Mouse (Mus musculus) layer of hippocampus, postnatal 25 days (tissue): ENCODE data around the gene Guca2a. TPM values are rescaled to one million over a fixed set of nuclear protein-coding genes. Genes with fewer than 3 reads are reported as not detected.
"Not testable (repeated sequence)": the region's sequence is repeated elsewhere in the genome, so short reads cannot be mapped to it uniquely, and the experiment has no call there.

Experiments
- DNase-seq, 2 experiments: peaks; one replicate each; pipeline ENCODE4 v3.0.0; 2022; ENCODE audit warnings: mixed read lengths in 2 of 2, low spot score in 1 of 2; ENCODE audit errors: extremely low spot score in 1 of 2
- total RNA-seq, 2 experiments: library from RNA; stranded (reverse); gene quantifications; 2 replicates each; pipeline ENCODE4 v1.2.3; 2021

Gene Guca2a
- not detected for total RNA-seq

DNA sequence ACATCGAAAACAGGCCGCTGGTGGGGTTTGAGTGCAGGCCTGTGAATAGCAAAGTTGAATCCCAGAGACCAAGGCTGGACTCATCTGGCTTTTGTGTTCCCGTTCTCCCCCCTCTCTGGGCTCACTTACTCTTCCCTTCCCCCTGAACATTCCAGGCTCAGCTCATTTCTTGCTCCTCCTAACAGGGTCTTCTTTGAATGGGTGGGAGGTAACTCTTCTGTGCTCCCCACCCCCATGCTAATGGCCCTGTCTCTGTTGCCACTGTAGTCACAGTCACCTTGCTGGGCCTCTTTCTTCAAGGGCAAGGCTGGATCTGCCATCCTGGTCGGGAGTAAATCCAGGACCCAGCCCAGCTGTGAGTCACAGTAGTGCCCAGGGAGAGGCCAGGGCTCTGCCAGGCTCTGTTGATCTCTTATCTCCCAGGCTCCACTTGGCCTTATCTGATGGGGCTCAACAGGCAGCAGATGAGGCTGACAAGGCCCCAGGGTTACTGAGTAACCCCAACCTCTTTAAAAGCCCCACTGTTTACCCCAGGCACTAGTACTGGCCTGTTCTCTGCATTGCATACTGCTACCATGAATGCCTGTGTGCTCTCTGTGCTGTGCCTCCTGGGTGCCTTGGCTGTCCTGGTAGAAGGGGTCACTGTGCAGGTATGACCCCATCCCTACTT lies at the start of gene Guca2a:
Guca2a (plus strand) TSS at position 529 of the 670 bp plus-strand sequence.
- no peak for DNase-seq

DNA sequence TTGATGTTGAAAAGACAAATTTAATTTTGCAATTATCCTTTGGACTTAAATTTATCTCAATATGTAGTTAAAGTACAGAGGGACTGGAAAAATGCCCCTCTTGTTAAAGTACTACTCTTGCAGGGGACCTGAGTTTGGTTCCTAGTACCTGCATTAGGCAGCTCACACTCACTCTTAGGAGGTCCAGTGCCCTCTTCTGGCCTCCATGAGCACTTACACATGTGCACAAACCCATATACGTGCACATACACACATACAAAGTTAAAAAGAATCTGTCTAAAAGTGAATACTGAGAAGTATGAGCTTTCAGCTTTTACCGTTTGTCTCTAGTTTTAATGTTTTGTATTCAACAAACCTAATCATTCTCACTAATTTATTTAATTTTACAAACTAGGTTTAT lies 49.5 kb upstream of the Guca2a start:
- no peak for DNase-seq

DNA sequence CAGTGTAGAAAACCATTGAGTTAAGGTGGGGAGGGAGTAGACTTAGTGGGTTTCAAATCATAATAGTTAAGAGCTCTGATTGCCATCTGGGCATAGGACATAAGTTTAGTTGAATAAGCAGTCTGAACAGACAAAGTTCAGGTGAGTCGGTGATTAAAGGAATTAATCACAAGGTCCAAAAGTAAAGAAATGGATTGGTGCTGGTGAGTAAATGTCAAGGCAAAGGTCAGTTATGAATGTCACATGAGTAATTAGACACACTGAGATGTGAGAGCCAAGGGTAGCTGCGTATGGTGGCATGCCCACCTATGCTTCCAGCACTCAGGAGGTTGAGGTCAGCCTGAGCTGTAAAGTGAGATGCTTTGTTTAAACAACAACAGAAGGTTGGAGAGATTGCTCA lies 48.1 kb upstream of the Guca2a start:
- no peak for DNase-seq

DNA sequence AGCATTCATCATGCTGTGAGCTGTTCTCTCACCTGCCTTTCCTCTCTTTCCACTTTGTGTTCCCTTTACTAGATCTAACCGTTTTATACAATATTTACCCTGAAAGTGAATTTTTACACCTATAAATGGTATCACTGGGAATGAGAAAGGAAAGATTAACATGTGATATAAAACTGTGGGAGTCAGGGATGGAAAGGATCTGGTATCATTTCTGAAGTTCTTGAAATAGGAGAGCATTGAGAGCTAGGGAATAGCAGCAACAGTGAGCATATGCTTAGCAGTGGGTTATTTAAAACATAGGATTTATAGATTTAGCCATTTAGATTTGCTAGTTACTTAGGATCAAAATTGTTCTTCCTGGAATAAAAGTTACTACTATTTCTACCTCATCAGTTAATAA lies 47.5 kb upstream of the Guca2a start:
- no peak for DNase-seq

DNA sequence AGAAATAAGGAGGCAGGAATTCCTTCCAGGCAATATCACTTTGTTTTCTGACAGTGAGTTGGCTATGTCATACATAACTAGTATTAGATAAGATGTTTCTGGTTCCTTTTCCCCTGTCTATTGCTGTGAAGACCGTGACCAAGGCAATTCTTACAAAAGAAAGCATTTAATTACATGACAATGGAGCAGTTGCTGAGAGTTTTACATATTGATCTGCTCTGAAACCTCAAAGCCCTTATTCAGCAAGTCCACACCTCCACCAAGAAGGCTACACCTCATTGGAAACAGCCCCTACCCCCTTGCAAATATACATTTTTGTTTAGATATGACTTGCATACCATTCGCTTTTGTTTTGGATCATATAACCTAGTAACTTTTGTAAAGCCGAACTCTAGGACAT lies 45.0 kb upstream of the Guca2a start:
- DNase-seq, result no peak

DNA sequence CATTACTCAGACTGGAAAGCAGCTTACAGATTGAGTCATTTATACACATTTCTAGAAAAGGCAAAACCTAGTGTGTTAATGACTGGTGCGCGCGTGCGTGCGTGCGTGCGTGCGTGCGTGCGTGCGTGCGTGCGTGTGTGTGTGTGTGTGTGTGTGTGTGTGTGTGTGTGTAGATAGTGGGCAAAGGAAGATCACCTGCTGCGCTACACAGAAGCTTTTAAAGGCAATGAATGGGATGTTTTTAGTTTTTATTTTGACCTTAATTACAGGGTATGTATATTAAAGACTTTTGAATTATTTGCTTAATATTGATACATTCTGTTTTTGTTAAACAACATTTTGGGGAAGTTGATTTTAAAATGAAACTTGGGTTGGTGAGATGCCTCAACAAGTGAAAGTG lies 43.2 kb upstream of the Guca2a start:
- no peak for DNase-seq

DNA sequence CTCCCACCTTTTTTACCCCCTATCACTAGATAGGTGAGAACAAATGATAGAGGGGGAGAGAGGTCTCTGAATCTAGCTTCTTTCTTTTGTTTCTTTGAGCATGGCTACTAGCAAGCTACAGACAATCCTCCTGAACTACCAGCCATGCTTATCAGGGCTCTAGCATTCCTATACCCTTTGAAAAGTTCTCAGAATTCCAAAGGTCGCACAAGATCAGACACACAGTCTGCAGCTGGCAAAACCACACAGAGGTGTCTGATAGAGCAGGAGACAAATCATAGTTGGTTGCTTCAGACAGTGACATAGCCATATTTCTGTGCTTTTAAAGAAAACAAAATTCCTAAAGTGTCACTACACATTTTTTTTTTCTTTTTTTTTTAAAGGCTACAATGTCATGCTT lies 37.9 kb upstream of the Guca2a start:
- no peak for DNase-seq

DNA sequence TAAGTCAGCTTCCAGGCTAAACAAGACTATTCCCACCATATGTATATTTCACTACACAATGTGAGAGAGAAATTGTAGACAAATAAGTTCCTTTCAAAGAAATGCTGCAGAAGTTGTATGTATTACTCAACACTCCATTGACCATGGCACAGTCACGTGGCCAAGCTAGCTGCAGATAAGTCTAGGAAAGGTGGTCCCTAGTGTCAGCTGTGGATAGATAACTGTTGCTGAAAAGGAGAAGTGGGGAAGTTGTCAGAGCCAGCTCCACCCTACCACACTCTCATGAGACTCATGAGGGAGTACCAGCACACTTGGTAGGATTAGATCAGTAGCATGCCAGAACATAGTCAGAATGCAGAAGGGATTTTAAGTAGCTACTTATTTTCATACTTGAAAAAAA lies 28.0 kb upstream of the Guca2a start:
- no peak for DNase-seq

DNA sequence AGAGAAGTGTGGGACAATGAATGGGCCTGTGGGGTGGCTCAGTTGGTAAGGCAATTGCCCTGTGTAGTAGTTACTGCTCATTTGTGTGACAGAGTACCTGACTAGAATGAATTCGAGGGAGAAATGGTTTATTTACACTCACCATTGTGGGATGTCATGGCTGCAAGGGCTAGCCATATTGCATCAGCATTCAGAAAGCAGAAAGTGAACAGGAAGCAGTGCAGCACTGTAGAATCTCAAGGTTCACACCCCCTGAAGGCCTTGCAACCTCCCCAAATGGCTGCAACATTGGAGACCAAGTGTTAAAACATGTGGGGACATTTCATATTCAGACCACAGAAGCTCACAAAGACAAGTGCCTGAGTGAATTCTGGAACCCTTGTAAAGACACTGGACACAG lies 23.4 kb upstream of the Guca2a start:
- no peak for DNase-seq

DNA sequence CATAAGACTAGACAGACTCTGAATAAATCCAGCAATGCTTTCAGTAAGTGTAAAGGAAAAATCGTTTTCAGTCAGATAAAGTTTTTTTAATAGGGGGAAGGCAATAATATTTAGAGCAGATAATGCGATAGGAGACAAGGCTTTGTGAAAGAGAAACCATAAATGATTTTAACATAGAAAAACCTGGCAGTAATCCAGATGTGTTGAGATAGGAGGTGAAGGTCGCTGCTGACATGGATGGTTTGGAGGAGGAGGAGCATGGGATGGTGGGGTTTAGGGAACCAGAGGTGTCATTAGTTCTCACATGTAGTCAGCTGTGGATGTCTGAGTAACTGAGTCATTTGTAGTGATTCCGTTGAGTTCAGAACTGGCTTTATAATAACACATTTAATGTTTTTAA lies 22.8 kb upstream of the Guca2a start:
- DNase-seq, result no peak

DNA sequence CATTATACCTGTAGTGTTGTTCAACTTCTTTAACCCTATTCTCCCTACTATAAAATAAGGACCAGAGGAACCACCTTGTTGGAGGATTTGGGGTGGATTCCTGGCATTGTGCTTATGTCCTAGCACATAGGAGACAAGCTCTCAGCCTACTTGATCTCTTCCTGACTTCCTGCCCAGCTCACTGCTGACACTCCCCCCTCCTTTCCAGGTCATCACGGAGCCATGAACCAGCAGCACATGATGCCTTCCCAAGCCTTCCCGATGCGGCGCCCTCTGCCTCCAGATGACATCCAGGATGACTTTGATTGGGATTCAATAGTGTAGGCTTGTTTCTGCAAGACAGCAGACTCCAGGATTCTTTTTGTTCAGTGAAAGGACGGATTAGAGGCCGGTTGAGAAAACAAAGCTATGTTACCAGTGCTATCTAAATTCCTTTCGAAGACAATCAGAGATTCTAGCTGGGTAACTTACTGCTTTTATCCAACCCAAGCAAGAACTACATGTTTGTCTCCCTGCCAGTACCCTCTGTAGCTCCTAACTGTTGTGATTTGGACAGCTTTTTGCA lies 11.3 kb upstream of the Guca2a start:
- DNase-seq, result no peak

DNA sequence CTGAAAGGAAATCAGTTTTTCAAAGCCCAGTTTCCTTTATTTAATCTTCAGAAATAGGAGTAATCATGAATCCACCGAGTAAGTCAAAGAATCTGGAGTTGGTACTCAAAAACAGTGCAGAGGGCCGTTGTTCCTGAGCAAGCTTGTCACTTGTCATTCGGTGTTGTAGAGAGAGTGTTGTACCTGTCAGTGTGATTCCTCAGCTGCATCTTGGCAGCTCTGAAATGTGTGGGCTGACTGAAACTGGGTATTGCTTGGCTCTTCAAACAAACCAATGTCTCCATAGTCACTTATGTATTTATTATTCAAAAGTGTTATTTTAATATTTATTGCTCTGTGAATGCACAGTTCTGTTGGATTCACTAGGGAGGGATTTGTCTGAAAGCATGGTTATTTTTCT lies 10.6 kb upstream of the Guca2a start:
- DNase-seq, result no peak

DNA sequence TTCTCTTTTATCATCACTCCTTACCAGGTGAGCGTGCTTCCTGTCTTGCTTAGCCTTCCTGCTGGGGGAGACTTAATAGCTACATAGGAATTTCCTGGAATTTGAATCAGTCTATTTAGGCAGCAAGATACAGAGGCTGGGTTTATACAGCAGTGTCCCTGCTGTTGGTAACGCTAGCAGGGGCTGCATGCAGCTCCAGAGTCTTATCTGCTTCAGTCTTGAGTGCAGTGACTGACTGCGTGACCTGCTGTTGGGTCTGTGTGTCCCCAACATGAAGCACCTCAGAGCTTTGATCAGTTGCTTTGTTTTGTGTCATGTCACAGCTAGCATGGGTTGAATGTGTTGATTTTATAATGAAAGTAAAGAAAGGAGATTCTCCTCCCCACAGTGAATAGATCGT lies 10.2 kb upstream of the Guca2a start:
- no peak for DNase-seq

DNA sequence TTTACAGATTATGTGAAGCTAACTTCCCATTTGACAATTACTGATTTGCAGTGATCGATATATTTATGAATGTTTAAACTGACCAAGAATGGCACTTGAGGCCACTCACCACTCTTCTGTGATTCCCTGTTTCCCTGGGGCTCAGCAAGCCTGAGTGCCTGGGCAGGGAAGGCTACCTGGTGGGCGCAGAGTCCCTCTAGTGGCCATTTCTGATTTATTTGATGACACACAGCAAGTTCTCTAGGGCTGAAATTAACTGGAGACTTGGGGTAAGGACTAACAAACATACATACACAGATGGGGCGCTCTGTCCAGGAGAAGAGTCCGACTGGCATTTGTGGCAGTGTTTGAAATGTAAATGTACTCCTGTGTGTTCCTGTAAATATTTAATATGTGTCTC lies 9.1 kb upstream of the Guca2a start:
- not testable (repeated sequence) for DNase-seq

DNA sequence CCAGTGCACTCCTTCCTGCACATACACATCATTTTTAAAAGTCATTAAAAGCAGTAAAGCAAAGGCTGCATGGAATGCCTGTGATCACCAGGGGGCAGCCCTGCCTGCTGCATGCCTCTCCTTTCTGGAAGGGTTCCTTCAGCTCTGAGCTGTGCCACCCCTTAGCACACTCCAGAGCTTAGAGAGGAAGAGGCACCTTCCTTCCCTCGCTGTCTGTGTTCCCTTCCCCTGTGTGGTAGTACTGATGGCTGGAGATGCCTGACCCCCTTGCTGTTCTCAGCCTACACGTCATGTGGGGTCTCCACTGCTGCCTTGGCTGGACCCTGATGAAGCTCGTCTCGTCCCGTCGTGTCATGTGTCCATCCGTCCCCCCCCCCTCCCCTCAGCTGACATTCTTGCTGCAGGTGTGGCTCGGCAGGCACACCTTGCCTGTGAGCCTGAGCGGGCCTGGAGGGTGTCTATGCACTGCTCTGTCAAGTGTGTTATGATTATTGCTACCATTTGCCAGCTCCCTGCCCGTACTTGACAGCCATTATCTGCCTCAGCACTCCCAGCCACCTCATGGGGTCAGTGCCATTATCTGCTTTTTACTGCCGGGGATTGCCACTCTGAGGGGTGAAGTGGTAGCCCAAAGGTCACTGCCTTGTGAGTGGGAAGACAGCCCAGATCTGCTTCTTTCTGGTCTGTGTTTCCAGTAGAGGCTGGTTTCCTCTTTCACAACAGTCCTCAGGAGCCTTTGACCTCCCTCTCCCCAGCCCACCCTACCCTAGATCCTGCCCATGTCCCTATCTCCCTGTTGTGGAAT lies 6.2 kb upstream of the Guca2a start:
- DNase-seq, result peak in 1 of 2 experiments; percentile 47

DNA sequence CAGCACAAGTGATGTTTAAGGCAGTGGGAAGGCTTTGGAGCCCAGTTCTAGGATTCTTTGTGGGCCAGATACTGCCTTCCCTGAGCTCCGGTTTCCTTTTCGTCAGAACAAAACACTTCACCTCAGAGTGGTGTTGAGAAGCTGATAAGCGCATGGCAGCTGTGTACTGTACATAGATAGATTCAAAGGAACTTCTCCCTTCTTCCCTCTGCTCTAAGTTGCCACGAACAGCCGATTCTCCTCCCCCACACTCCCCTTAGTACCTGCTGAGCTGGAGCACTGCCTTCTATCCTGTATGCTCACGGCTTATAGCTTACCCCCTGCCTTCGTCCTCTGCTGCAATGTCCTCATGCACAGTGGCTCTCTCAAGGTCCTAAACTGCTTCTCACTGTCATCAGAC lies 4.8 kb upstream of the Guca2a start:
- DNase-seq, result no peak

DNA sequence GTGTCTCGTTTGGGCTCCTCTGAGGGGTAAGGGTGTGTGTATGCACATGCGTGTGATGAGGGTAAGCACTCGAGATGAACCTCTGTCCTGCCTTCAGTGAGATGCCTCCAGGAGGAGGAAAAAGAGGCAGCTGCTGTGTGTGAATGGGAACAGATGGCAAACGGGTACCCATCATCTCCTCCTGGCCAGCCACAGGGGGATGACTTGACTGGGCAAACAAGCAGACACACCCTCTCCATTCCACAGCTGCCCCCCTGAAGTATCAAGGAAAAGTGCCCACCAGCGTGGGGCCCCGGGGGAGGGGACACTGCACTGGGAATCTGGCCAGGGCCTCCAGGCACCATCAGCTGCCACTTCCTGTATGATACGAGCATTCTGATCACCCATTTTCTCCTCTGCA lies 4.2 kb upstream of the Guca2a start:
- DNase-seq, result no peak

DNA sequence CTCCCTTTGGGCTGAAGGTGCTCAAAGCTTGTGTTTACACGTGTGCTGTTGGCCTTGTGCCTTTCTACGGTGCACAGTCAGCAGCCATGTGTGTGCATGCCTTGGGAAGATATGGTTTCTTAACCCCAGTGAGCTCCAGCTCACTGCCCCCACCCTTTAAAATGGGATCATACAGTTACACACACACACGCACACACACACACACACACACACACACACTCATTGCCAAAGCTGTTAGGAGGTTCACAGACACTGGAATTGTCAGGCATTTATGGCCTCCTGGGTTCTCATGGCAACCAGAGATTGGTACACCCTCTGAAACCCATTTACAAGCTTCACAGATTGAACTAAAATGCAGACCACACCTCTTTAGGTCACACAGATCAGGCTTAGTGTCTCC lies 3.6 kb upstream of the Guca2a start:
- DNase-seq, result no peak

DNA sequence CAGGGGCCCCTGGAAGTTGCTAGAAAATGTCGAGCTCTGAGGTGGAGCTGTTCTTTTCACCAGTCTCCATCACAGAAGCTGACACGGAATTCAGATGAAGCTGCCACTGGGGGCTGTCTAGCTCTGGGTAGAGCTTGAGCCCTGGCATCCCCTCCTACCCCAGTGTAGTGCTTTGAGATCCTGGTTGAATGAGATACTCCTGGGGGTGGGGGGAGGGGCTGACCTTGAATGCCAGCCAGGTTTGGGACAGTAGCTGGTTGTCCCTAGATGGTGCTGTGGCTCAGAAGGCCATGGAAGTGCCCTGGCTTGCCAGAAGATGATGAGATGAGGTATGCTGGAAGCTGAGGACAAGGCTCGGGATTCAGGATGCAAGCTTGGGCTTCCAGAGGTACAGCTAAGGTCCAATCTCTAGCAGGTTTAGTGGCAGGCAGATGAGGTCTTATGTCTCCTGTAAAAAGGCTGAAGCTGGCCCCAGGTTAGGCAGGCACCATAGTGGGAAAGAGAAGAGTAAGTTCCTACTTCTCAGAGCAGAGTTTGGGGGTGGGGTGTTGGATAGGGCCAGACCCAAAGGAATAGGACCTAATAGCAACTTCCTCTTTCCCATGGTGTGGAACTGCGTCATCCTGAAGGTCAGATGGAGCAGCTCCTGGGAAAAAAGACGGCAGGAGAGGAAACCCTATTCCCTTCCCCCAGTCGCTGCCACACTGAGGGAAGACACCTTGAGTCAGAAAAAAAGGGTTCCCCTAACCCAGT lies 2.4 kb upstream of the Guca2a start:
- no peak for DNase-seq

DNA sequence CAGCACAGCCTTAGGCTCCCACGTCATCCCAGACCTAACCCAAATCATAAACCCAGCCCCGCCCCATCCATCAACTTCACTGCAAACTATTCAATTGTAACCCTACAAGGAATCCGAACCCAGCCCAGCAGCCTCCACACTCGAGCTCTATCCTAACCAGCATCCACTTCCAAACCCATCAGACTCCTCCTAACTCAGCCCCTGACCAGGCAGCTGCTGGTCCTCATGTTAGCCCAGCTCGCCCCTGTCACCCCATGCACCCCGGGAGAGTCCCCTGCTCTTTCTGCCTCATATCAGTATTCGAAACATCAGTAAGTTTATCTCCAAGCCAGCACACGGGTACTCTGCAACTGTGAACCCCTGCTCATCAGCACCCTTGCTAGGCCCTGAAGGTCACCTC lies 1.8 kb upstream of the Guca2a start:
- DNase-seq, result no peak

DNA sequence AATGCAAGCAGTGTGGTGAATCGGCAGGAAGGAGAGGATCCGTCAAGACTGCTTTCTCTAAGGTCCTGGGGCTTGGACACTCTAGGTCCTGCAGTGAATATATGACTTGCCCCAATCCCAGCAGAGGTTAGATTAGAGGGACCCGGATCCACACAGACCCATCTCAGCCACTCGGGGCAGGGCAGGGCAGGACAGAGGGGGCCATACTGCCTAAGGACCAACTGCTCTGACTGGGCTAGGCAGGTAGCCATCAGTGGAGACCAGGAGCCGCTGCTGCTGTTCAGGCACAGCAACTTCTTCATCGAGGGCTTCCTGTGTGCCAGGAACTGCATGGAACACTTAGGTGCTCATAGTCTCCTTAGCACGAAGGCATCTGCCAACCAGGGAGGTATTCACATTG lies 773 bp upstream of the Guca2a start:
- DNase-seq, result no peak
